Mouse (Mus musculus): Measurements from ENCODE around the gene Strn3. TPM values are rescaled to one million over a fixed set of nuclear protein-coding genes. Genes with fewer than 3 reads are reported as not detected.
"Not testable (repeated sequence)": the region's sequence is repeated elsewhere in the genome, so short reads cannot be mapped to it uniquely, and the experiment has no call there.

The Strn3 gene
- total and polyA plus RNA-seq, 2 experiments from 2014 or later = 30.8 to 92.8 TPM

- ATAC-seq = no peak
- Histone ChIP-seq H3K4me3 (ENCODE audit: low read depth, low read length) (no peak overlapping the region), H3K4me1 (ENCODE audit: insufficient read depth) (0 out of 2 replicates have a peak, but pooled peaks cover 6% of the 10 kb centered on the region), H3K9ac (no peak overlapping the region), H3K27me3 (ENCODE audit: insufficient read depth, low read length) (no peaks in the 10 kb centered on the region), H3K4me2 (ENCODE audit: low read depth) (no peak overlapping the region), H3K36me3 (ENCODE audit: insufficient read depth) (no peaks in the 10 kb centered on the region), H3K9me3 (ENCODE audit: low read length) (no peaks in the 10 kb centered on the region), H3K27ac (ENCODE audit: low read depth, low read length) (no peak overlapping the region)
- DNase-seq = no peak
- no peak for TF ChIP-seq CTCF (IDR thresholded peaks at IDR 0.05; ENCODE audit: low read depth)
Observed at GRCm38 (mm10) chr12:51694096-51694495, 2.4 kb upstream of the Strn3 start.

DNA sequence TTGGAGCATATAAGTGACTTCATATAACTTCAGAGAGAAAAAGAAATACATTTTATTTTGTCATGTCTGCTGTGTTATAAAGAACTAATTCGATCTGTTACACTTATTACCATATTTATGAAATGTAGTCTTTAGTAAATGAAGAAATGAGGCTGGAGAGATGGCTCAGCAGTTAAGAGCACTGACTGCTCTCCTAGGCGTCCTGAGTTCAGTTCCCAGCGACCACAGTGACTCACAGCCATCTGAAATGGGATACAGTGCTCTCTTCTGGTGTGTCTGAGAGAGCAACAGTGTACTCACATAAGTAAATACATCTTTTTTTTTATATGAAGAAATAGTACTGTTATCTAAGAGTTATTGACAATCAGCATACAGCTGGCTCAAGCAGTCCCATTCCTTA is 1.7 kb upstream of the Strn3 start:
- Histone ChIP-seq H3K36me3 (ENCODE audit: insufficient read depth) (no peaks in the 10 kb centered on the region), H3K4me2 (ENCODE audit: low read depth) (no peak overlapping the region), H3K4me3 (ENCODE audit: low read depth, low read length) (no peak overlapping the region), H3K9me3 (ENCODE audit: low read length) (no peaks in the 10 kb centered on the region), H3K27me3 (ENCODE audit: insufficient read depth, low read length) (no peaks in the 10 kb centered on the region), H3K4me1 (ENCODE audit: insufficient read depth) (0 out of 2 replicates have a peak, but pooled peaks cover 6% of the 10 kb centered on the region), H3K27ac (ENCODE audit: low read depth, low read length) (no peak overlapping the region), H3K9ac (no peak overlapping the region)
- 79% methylated on average over 3 of the region's 3 CpGs for WGBS
- DNase-seq (no peak), ATAC-seq (no peak)
- no peak for TF ChIP-seq CTCF (IDR thresholded peaks at IDR 0.05; ENCODE audit: low read depth)

- not testable (repeated sequence) for H3K4me2 ChIP-seq (ENCODE audit: low read depth)
Observed at GRCm38 (mm10) chr12:51692870-51693269, 1.2 kb upstream of the Strn3 start.

DNA sequence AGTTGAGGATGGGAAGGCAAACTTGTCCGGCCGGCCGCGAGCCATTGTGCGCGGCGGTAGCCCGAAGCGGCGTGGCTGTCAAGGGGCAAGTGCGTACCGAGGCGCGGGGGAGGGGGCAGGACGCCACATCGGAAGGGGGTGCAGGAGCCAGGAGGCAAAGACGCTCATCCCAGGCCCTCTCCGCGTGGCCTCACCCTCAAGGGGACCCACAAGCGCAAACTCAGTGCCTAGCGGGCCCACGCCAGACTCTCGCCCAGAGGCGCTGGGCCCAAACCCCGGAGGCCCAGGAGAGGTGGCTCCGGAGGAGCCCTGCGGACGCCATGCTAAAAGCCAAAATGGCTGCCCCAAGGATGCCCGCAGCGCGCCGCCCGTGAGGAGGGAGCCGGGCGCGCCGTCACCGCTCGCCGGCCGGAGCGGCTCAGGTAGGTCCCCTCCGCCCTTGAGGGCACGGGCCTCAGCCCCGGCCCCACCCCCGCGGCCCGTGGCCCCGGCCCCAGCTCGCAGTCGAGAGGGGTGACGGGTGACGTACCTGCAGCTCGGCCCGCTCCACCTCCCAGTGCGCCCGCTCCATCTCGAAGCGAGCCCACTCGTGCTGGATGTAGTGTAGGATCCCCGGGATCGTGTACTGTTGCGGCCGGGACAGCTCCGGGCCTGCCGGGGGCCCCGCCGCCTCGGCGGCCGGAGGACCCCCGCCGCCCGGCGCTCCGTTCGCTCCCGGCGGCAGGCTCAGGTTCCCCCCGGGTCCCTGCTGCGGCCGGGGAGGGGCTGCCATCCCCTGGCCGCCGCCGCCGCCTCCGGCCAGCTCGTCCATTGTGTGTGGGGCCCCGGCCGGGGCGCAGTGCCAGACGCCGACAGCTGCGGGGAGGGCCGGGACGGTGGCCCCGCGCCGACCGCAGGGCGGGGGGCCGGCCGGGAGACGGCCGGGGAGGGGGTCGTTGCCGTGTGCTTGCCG is 528 bp downstream of the Strn3 start, which contains the start of gene Ap4s1:
Gene Ap4s1, plus strand, starts transcription at position 141 of the 952 bp plus-strand sequence.
- H3K4me2 ChIP-seq (ENCODE audit: low read depth) = peak within 1 kb of the TSS; percentile 76
- H3K4me3 ChIP-seq (ENCODE audit: low read depth, low read length) = peak within 1 kb of the TSS; percentile 100
- peak within 1 kb of the TSS; percentile 100 for H3K27ac ChIP-seq (ENCODE audit: low read depth, low read length)
- 3% methylated on average over 103 of the region's 108 CpGs for WGBS
- H3K36me3 ChIP-seq (ENCODE audit: insufficient read depth) = no peaks in the 10 kb centered on the region
- H3K4me1 ChIP-seq (ENCODE audit: insufficient read depth) = 0 out of 2 replicates have a peak, but pooled peaks cover 6% of the 10 kb centered on the region
- no peaks in the 10 kb centered on the region for H3K9me3 ChIP-seq (ENCODE audit: low read length)
- TF ChIP-seq CTCF (IDR thresholded peaks at IDR 0.05; ENCODE audit: low read depth) = 0 out of 2 replicates have a peak, but pooled peaks have one; percentile 3
- H3K9ac ChIP-seq = peak within 1 kb of the TSS; percentile 99
- H3K27me3 ChIP-seq (ENCODE audit: insufficient read depth, low read length) = no peaks in the 10 kb centered on the region
- ATAC-seq (peak; percentile 61), DNase-seq (peak; percentile 78)

More at GRCm38 (mm10) chr12:51692870-51693269, 1.2 kb upstream of the Strn3 start:
- not testable (repeated sequence) for H3K27ac ChIP-seq (ENCODE audit: low read depth, low read length); H3K27me3 ChIP-seq (ENCODE audit: insufficient read depth, low read length); ATAC-seq; H3K9me3 ChIP-seq (ENCODE audit: low read length); H3K4me1 ChIP-seq (ENCODE audit: insufficient read depth); H3K4me3 ChIP-seq (ENCODE audit: low read depth, low read length); H3K36me3 ChIP-seq (ENCODE audit: insufficient read depth); DNase-seq
- WGBS = 83% methylated on average over 10 of the region's 10 CpGs
- H3K9ac ChIP-seq = 0 out of 2 replicates have a peak overlapping the region, but pooled peaks have one; percentile 99

- 90% methylated on average over 2 of the region's 2 CpGs for WGBS
- ATAC-seq = no peak
- TF ChIP-seq CTCF (IDR thresholded peaks at IDR 0.05; ENCODE audit: low read depth) = no peak
- H3K9ac ChIP-seq = no peak overlapping the region
- DNase-seq = no peak
- no peaks in the 10 kb centered on the region for H3K27me3 ChIP-seq (ENCODE audit: insufficient read depth, low read length)
- H3K36me3 ChIP-seq (ENCODE audit: insufficient read depth) = no peaks in the 10 kb centered on the region
- H3K27ac ChIP-seq (ENCODE audit: low read depth, low read length) = no peak overlapping the region
- H3K9me3 ChIP-seq (ENCODE audit: low read length) = no peaks in the 10 kb centered on the region
- no peak overlapping the region for H3K4me3 ChIP-seq (ENCODE audit: low read depth, low read length)
- H3K4me2 ChIP-seq (ENCODE audit: low read depth) = no peak overlapping the region
- H3K4me1 ChIP-seq (ENCODE audit: insufficient read depth) = 0 out of 2 replicates have a peak, but pooled peaks cover 6% of the 10 kb centered on the region
Observed at GRCm38 (mm10) chr12:51688546-51688945, 3.2 kb downstream of the Strn3 start.

DNA sequence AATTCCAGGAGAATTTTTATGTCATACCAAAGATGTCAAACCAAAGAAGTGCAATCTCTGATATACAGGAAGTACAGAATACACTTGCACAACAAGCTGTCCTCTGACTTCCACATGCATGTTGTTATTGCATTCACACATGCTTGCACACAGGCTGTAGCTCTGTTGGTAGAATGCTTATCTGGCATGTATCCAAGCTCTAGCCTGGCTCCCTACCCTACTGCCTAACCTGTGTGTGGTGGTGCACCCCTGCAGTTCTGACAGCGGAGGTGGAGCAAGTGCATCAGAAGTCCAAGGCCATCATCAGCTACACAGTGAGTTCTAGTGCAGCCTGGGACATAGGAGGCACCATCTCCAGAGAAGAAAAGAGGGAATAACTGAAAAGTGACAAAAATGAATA is 12.9 kb downstream of the Strn3 start:
- no peak overlapping the region for H3K4me2 ChIP-seq (ENCODE audit: low read depth)
- no peak overlapping the region for H3K9ac ChIP-seq
- H3K4me3 ChIP-seq (ENCODE audit: low read depth, low read length) = no peak overlapping the region
- H3K27me3 ChIP-seq (ENCODE audit: insufficient read depth, low read length) = no peaks in the 10 kb centered on the region
- H3K4me1 ChIP-seq (ENCODE audit: insufficient read depth) = peaks cover 4% of the 10 kb centered on the region; the same call in 1 of the 2 replicates
- ATAC-seq (no peak; the same call in 1 of the 2 replicates), DNase-seq (no peak)
- H3K27ac ChIP-seq (ENCODE audit: low read depth, low read length) = no peak overlapping the region
- no peak for TF ChIP-seq CTCF (IDR thresholded peaks at IDR 0.05; ENCODE audit: low read depth)
- WGBS = 64% methylated on average over 1 of the region's 1 CpGs
- H3K36me3 ChIP-seq (ENCODE audit: insufficient read depth) = no peaks in the 10 kb centered on the region
- no peaks in the 10 kb centered on the region for H3K9me3 ChIP-seq (ENCODE audit: low read length)

- H3K9me3 ChIP-seq (ENCODE audit: low read length) = no peaks in the 10 kb centered on the region
- no peak overlapping the region for H3K27ac ChIP-seq (ENCODE audit: low read depth, low read length)
- no peak overlapping the region for H3K4me3 ChIP-seq (ENCODE audit: low read depth, low read length)
- H3K4me1 ChIP-seq (ENCODE audit: insufficient read depth) = no peaks in the 10 kb centered on the region
- no peak for TF ChIP-seq CTCF (IDR thresholded peaks at IDR 0.05; ENCODE audit: low read depth)
- DNase-seq = no peak
- H3K9ac ChIP-seq = no peak overlapping the region
- no peak overlapping the region for H3K4me2 ChIP-seq (ENCODE audit: low read depth)
- ATAC-seq = no peak
- H3K27me3 ChIP-seq (ENCODE audit: insufficient read depth, low read length) = no peaks in the 10 kb centered on the region
- no peaks in the 10 kb centered on the region for H3K36me3 ChIP-seq (ENCODE audit: insufficient read depth)
- WGBS = 65% methylated on average over 2 of the region's 2 CpGs
Observed at GRCm38 (mm10) chr12:51676442-51676841, 15.3 kb downstream of the Strn3 start.
